Mouse (Mus musculus) kidney, adult 2 months (tissue): ENCODE measurements around the gene Srsf4. TPM values are rescaled to one million over a fixed set of nuclear protein-coding genes. Genes with fewer than 3 reads are reported as not detected.

ENCODE experiments used
- DNase-seq: peaks from one replicate; pipeline ENCODE4 v3.0.0; 2021
- H3K27ac ChIP-seq: fragments of 200-500 bp; 2 replicates; pipeline ENCODE4 v1.5.1; 2012; ENCODE audit warnings: low read depth, low read length, control low read depth, inconsistent platforms; ENCODE audit not compliant: insufficient read depth
- H3K27me3 ChIP-seq: fragments of 200-500 bp; replicated peaks from 2 replicates; pipeline ENCODE4 v1.6.1; 2012; ENCODE audit warnings: mild to moderate bottlenecking, moderate library complexity, low read length, inconsistent platforms; ENCODE audit not compliant: control insufficient read depth, insufficient read depth
- H3K36me3 ChIP-seq: fragments of 200-500 bp; 2 replicates; pipeline ENCODE4 v1.6.1; 2012; ENCODE audit warnings: mild to moderate bottlenecking, moderate library complexity, low read length, inconsistent platforms; ENCODE audit not compliant: control insufficient read depth, insufficient read depth
- H3K4me1 ChIP-seq: fragments of 200-500 bp; 2 replicates; pipeline ENCODE4 v1.6.1; 2011; ENCODE audit warnings: low read length; ENCODE audit not compliant: control insufficient read depth, insufficient read depth
- H3K4me3 ChIP-seq: fragments of 200-500 bp; 2 replicates; pipeline ENCODE4 v1.5.1; 2011; ENCODE audit warnings: mild to moderate bottlenecking, low read depth, low read length, control low read depth; ENCODE audit not compliant: insufficient read depth
- CTCF ChIP-seq: fragments of 200-500 bp; conservative IDR thresholded peaks from 2 replicates; pipeline ENCODE4 v1.5.1; 2011; ENCODE audit warnings: low read depth, mild to moderate bottlenecking, control low read depth, low read length, moderate library complexity, mixed read lengths; ENCODE audit not compliant: insufficient read depth, insufficient read length
- POLR2A ChIP-seq: fragments of 200-500 bp; IDR thresholded peaks from one replicate; pipeline ENCODE4 v1.6.1; 2011; ENCODE audit warnings: low read depth, low read length, control low read depth
- WGBS: fragments of 180-500 bp; shearing (Covaris S2); methylation state at CpG from one replicate; pipeline ENCODE4 v1.1.7; 2018; 5-methylcytosine and 5-hydroxymethylcytosine counted together
- polyA plus RNA-seq: library from polyadenylated mRNA; depleted of rRNA; stranded (reverse); fragments of >200 nt; gene quantifications from 2 replicates; pipeline ENCODE4 v1.2.3, GENCODE M21; 2012

Gene Srsf4
- polyA plus RNA-seq, 1 experiment: 35.1 TPM

DNA sequence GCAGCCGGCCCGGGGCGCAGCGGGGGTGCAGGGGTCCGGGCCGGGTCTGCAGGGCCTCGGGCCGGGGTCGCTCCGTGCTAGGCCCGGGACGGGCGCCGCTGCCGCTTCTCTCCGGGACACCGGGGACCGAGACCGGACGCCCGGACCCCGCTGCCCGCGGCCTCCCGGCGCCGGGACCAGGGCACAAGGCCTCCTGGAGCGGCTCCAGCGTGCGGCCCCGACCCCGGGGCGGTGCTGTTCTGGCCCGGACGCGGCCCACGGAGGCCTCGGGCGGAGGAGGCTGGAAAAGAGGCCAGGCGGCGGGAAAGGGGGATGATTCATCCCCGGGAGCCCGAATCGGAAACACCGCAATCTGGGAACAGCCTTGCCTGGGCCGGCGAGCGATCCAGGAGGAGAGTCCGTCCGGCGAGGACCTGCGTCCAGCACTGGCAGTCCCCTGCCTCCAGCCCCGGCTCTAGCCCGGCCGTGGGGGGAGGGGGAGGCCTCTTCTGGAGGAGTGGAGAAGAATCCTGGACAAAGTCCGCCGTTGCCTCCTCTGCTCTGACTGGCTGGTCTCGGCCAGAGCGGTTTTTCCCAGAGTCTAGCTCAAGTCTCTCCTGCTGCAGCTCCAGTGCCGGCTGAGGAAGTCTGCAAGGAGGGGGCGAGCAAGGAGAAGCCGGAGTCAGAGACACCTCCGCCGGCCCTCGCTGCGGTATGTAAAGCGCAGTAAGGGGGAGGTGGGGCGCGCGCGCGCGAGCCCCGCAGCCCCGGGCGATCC is 47.4 kb downstream of the Srsf4 start:
- peak overlapping the region; percentile 64 for H3K4me3 ChIP-seq
- TF ChIP-seq CTCF (no peak), POLR2A (no peak)
- DNase-seq: peak; percentile 83
- peak overlapping the region; percentile 69 for H3K27ac ChIP-seq
- H3K4me1 ChIP-seq: peaks cover 14% of the 10 kb centered on the region
- 19% methylated on average over 75 of the region's 76 CpGs for WGBS
- H3K36me3 ChIP-seq: peaks cover 2% of the 10 kb centered on the region; the same call in 1 of the 2 replicates
- no peaks in the 10 kb centered on the region for H3K27me3 ChIP-seq

DNA sequence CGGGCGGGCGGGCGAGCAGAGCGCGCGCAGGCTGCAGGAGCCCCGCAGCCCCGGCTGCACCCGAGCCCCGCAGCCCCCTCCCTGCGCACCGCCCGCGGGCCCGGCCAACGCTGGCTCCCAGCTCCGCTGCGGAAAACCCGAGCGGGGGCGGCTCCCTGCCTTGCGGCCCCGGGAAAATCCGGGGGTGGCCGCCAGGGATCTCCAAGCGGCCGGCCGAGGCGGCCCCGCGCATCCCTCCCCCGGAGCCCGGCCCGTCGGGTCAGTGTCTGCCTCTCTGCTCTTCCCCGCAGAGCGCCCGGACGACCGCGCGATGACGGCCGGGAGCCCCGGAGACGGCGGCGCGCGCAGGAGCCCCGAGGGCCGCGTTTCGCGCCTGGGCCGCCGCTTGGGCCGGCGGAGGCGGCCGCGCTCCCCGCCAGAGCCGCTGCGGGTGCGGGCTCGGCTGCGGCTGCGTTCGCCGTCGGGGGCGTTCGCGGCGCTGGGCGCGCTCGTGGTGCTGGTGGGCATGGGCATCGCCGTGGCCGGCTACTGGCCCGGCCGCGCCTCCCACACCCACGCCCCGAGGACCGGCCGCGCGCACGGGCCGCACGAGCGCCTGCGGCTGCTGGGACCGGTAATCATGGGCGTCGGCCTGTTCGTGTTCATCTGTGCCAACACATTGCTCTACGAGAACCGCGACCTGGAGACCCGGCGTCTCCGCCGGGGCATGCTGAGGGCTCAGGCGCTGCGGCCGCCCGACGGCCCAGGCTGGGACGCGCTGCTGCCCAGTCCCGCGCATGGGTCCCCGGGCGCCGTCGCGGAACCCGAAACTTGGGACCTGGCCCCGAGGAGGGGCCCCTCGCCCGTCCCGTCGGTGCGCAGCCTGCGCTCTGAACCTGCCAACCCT is 48.3 kb downstream of the Srsf4 start, which contains the start of gene Tmem200b:
TSS of gene Tmem200b (plus strand) at position 311 of the 886 bp plus-strand sequence.
- H3K27me3 ChIP-seq: no peaks in the 10 kb centered on the region
- WGBS: 7% methylated on average over 124 of the region's 130 CpGs
- H3K27ac ChIP-seq: peak within 1 kb of the TSS; percentile 69
- peaks cover 2% of the 10 kb centered on the region; the same call in 1 of the 2 replicates for H3K36me3 ChIP-seq
- DNase-seq: peak; percentile 49
- H3K4me1 ChIP-seq: peaks cover 10% of the 10 kb centered on the region
- peak within 1 kb of the TSS; percentile 64 for H3K4me3 ChIP-seq
- TF ChIP-seq CTCF (no peak), POLR2A (no peak)

DNA sequence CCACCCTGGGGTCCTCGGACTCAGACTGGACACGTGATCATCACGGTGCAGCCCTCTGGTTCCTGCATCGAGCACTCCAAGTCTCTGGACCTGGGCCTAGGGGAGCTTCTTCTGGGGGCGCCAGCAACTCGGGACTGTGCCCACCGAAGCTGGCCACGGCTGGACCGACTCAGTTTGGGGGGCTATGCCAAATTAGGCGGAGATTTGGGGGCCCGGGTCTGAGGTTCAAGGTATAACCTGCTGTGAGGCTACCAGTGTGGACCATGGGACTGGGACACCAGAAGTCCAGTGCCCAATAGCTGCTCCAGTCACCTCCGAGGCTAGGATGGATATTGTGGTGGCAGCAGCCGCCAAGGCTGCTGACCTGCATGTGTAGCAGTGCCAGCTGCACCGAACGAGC is 49.0 kb downstream of the Srsf4 start:
- DNase-seq: no peak
- no peak for TF ChIP-seq POLR2A
- TF ChIP-seq CTCF: no peak
- H3K36me3 ChIP-seq: peaks cover 2% of the 10 kb centered on the region; the same call in 1 of the 2 replicates
- peak overlapping the region; percentile 64; the same call in 1 of the 2 replicates for H3K4me3 ChIP-seq
- H3K27ac ChIP-seq: no peak overlapping the region
- peaks cover 10% of the 10 kb centered on the region for H3K4me1 ChIP-seq
- no peaks in the 10 kb centered on the region for H3K27me3 ChIP-seq
- WGBS: 62% methylated on average over 15 of the region's 15 CpGs

DNA sequence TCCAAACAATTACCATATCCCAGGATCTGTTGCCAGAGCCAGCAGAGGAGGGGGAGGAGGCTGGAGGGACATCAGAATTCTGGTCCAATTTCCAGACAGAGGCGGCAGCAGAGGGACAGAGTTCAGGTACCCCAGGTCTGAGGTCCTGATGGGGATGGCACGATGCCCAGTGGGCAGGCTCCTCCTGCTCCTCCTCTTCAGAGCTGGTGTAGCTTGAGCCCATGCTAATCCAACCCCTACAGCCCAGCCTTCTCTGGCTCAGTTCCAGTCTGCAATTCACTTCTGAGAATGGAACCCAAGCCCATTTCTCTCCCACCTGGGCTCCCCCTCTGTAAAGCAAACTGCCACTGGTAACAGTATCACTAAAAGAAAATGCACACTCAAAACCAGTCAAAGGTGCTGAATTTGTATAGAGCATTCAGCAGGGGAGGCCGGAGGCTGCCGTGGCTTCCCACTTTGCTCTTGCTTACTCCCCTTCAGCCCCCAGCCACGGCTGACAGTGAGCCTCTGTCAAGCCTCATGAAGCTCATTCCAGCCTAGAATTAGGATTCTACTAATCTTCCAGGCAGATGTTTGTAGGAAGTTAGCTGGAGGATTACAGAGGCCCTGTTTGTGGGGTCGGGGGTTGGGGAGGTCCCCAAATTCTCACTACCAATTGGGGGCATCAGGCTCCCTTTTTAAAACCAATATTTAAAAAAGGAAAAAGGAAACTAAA is 50.8 kb downstream of the Srsf4 start:
- no peak overlapping the region for H3K27ac ChIP-seq
- no peak overlapping the region for H3K4me3 ChIP-seq
- TF ChIP-seq CTCF (no peak), POLR2A (no peak)
- DNase-seq: peak; percentile 94
- H3K4me1 ChIP-seq: peaks cover 6% of the 10 kb centered on the region; the same call in 1 of the 2 replicates
- WGBS: 51% methylated on average over 6 of the region's 6 CpGs
- peaks cover 3% of the 10 kb centered on the region for H3K36me3 ChIP-seq
- H3K27me3 ChIP-seq: no peaks in the 10 kb centered on the region

- H3K4me1 ChIP-seq: no peaks in the 10 kb centered on the region
- no peak for TF ChIP-seq CTCF
- TF ChIP-seq POLR2A: no peak
- peak overlapping the region; percentile 31; the same call in 1 of the 2 replicates for H3K27ac ChIP-seq
- H3K4me3 ChIP-seq: no peak overlapping the region
- peak; percentile 47 for DNase-seq
- H3K36me3 ChIP-seq: peaks cover 3% of the 10 kb centered on the region
- WGBS: 65% methylated on average over 6 of the region's 6 CpGs
- H3K27me3 ChIP-seq: no peaks in the 10 kb centered on the region
Observed at GRCm38 (mm10) chr4:131929146-131929545, 55.7 kb downstream of the Srsf4 start.

- H3K36me3 ChIP-seq: peaks cover 2% of the 10 kb centered on the region
- H3K4me3 ChIP-seq: no peak overlapping the region
- TF ChIP-seq POLR2A: no peak
- TF ChIP-seq CTCF: no peak
- 63% methylated on average over 2 of the region's 2 CpGs for WGBS
- H3K4me1 ChIP-seq: no peaks in the 10 kb centered on the region
- DNase-seq: no peak
- no peaks in the 10 kb centered on the region for H3K27me3 ChIP-seq
- no peak overlapping the region for H3K27ac ChIP-seq
Observed at GRCm38 (mm10) chr4:131939459-131939858, 66.0 kb downstream of the Srsf4 start.

GRCm38 (mm10) chr4:131940846-131941245 is 67.4 kb downstream of the Srsf4 start:
- Histone ChIP-seq H3K27ac (no peak overlapping the region), H3K36me3 (peaks cover 2% of the 10 kb centered on the region), H3K4me1 (no peaks in the 10 kb centered on the region), H3K27me3 (no peaks in the 10 kb centered on the region), H3K4me3 (no peak overlapping the region)
- TF ChIP-seq CTCF: no peak
- TF ChIP-seq POLR2A: no peak
- 94% methylated on average over 4 of the region's 4 CpGs for WGBS
- DNase-seq: no peak
